Mouse (Mus musculus) C2C12 (cell line): ENCODE data around the gene Ifitm3. TPM values are rescaled to one million over a fixed set of nuclear protein-coding genes. Genes with fewer than 3 reads are reported as not detected.

Source experiments
- H3K27me3 ChIP-seq: one replicate; pipeline ENCODE4 v1.6.1; 2011; ENCODE audit not compliant: control insufficient read depth, insufficient read depth, insufficient read length
- H3K36me3 ChIP-seq: one replicate; pipeline ENCODE4 v1.6.1; 2011; ENCODE audit not compliant: control insufficient read depth, insufficient read depth
- H3K4me3 ChIP-seq: one replicate; pipeline ENCODE4 v1.5.1; 2011; ENCODE audit warnings: mild to moderate bottlenecking, control low read depth; ENCODE audit not compliant: poor library complexity, insufficient read depth, severe bottlenecking
- H3K79me2 ChIP-seq: one replicate; pipeline ENCODE4 v1.6.1; 2011; ENCODE audit not compliant: control insufficient read depth, insufficient read depth
- H3K79me3 ChIP-seq: one replicate; pipeline ENCODE4 v1.6.1; 2011; ENCODE audit warnings: low read depth, control low read depth
- H3ac ChIP-seq: one replicate; pipeline ENCODE3; 2011; ENCODE audit warnings: low read depth; ENCODE audit not compliant: control insufficient read depth, insufficient read length
- CEBPB ChIP-seq: IDR thresholded peaks from one replicate; pipeline ENCODE4 v1.6.1; 2011; ENCODE audit warnings: low read depth, mild to moderate bottlenecking, control low read depth, moderate library complexity
- CTCF ChIP-seq: IDR thresholded peaks from one replicate; pipeline ENCODE4 v1.5.1; 2011; ENCODE audit not compliant: control insufficient read depth, insufficient read depth, insufficient read length
- FOSL1 ChIP-seq: IDR thresholded peaks from one replicate; pipeline ENCODE4 v1.8.0; 2011; ENCODE audit warnings: mild to moderate bottlenecking, low read length; ENCODE audit not compliant: poor library complexity, insufficient read depth, severe bottlenecking
- MAX ChIP-seq: IDR thresholded peaks from one replicate; pipeline ENCODE4 v1.6.1; 2011; ENCODE audit warnings: mild to moderate bottlenecking, control low read depth
- MYOD1 ChIP-seq: IDR thresholded peaks from one replicate; pipeline ENCODE4 v1.6.1; 2011; ENCODE audit warnings: low read depth; ENCODE audit not compliant: control insufficient read depth, insufficient read length
- MYOG ChIP-seq: IDR thresholded peaks from one replicate; pipeline ENCODE4 v1.6.1; 2011; ENCODE audit not compliant: control insufficient read depth, insufficient read length; ENCODE audit errors: extremely low read depth
- USF1 ChIP-seq: IDR thresholded peaks from one replicate; pipeline ENCODE4 v1.6.1; 2011; ENCODE audit warnings: low read depth, mild to moderate bottlenecking, control low read depth, moderate library complexity
- polyA plus RNA-seq: library from polyadenylated mRNA; unstranded; fragments of >200 nt; fragmentation: generic; extraction: Trizol; gene quantifications from one replicate; pipeline ENCODE4 v1.2.1, GENCODE M21; 2012; ENCODE audit warnings: missing spikeins

Ifitm3 gene
- polyA plus RNA-seq, 1 experiment = 956 TPM

DNA sequence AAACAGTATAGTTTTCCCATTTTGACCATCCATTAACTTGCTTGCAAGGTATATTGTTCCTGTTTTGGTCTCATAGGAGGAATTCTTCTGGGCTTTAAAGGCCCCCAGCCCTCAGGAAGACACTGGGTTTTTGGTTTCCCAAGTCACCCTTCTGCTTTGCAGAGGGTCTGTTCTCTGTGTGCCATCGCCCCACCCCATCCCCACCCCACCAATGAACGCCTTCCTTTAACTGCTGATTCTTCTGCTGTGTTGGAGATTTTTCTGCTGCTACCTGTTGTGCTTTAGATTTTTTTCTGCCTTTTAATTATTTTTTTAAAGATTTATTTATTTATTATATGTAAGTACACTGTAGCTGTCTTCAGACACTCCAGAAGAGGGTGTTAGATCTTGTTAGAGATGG is 18.3 kb upstream of the Ifitm3 start, which contains the start of gene Gm17387:
Gene Gm17387 (plus strand): TSS at position 301 of the 400 bp plus-strand sequence.
- H3K4me3 ChIP-seq = no peak within 1 kb of the TSS
- no peak within 1 kb of the TSS for H3ac ChIP-seq
- TF ChIP-seq CTCF = no peak
- no peak for TF ChIP-seq MAX
- no peak for TF ChIP-seq FOSL1
- TF ChIP-seq MYOG = no peak
- H3K27me3 ChIP-seq = no peaks in the 10 kb centered on the region
- no peaks in the 10 kb centered on the region for H3K79me2 ChIP-seq
- H3K36me3 ChIP-seq = no peaks in the 10 kb centered on the region
- no peaks in the 10 kb centered on the region for H3K79me3 ChIP-seq

- no peaks in the 10 kb centered on the region for H3K27me3 ChIP-seq
- no peak overlapping the region for H3K4me3 ChIP-seq
- TF ChIP-seq MYOG (no peak), USF1 (no peak), MAX (no peak), MYOD1 (no peak), CEBPB (no peak), CTCF (no peak), FOSL1 (no peak)
- no peaks in the 10 kb centered on the region for H3K79me3 ChIP-seq
- H3K79me2 ChIP-seq = no peaks in the 10 kb centered on the region
- no peaks in the 10 kb centered on the region for H3K36me3 ChIP-seq
- no peak overlapping the region for H3ac ChIP-seq
These were observed 16.1 kb upstream of the Ifitm3 start for GRCm38 (mm10) chr7:141026740-141027098.

GRCm38 (mm10) chr7:141026097-141026739 is 15.6 kb upstream of the Ifitm3 start:
- no peak overlapping the region for H3K4me3 ChIP-seq
- no peaks in the 10 kb centered on the region for H3K79me2 ChIP-seq
- H3K36me3 ChIP-seq = no peaks in the 10 kb centered on the region
- TF ChIP-seq USF1 = no peak
- TF ChIP-seq MYOD1 = no peak
- TF ChIP-seq MYOG = no peak
- no peak overlapping the region for H3ac ChIP-seq
- H3K79me3 ChIP-seq = no peaks in the 10 kb centered on the region
- H3K27me3 ChIP-seq = no peaks in the 10 kb centered on the region

DNA sequence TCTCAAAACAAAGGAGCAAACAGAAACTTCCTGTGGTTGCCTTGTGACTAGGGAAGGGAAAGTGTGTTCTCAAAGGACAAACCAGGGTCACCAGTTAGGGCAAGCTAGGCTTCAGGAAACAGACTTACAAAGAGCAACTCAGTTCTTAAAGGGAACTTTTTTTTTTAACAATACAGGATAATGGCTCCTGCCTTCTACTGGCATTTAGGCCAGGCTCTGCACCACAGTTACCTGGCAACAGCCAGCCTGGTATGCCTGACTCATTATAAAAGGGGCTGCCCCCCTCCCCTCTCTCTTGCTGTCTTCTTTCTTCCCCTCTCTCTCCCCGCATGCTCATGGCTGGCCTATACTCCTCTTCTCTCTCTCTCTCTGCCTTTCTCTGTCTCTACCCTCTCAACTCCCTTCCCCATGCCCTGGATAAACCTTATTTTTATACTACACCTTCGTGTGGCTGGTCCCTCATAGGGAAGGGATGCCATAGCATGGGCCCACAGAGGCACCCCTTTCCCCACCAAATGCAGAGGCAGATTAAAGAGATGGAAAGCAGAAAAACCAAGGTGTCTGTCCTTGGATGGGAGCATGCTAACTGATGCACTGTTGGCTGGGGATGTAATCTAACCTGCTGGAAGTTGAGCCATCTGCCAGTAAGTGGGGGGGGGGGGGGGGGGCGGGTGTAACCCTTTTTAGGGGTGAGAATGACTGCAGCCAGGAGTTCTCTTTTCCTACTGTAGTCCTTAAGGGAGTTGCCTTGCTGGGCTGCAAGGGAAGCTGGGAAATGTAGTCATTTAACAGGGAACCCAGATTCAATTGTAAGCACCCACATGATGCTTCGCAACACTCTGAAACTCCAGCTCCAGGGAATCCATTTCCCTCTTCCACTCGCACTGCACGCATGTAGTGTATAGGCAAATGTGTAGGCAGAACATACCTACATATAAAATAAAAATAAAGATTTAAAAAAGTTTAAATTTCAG is 14.6 kb upstream of the Ifitm3 start:
- Histone ChIP-seq H3ac (no peak overlapping the region), H3K27me3 (no peaks in the 10 kb centered on the region), H3K36me3 (no peaks in the 10 kb centered on the region), H3K4me3 (no peak overlapping the region), H3K79me2 (no peaks in the 10 kb centered on the region), H3K79me3 (no peaks in the 10 kb centered on the region)
- TF ChIP-seq MYOG = no peak
- no peak for TF ChIP-seq USF1
- no peak for TF ChIP-seq MYOD1
- no peak for TF ChIP-seq MAX
- no peak for TF ChIP-seq CTCF
- TF ChIP-seq FOSL1 = no peak
- no peak for TF ChIP-seq CEBPB

GRCm38 (mm10) chr7:141021489-141022449 is 11.2 kb upstream of the Ifitm3 start:
- Histone ChIP-seq H3K36me3 (no peaks in the 10 kb centered on the region), H3K79me3 (no peaks in the 10 kb centered on the region), H3K79me2 (no peaks in the 10 kb centered on the region), H3K4me3 (no peak overlapping the region), H3K27me3 (no peaks in the 10 kb centered on the region), H3ac (no peak overlapping the region)
- TF ChIP-seq USF1 (no peak), MYOG (no peak), MYOD1 (no peak), CEBPB (no peak), MAX (no peak), FOSL1 (no peak), CTCF (no peak)
